Mouse (Mus musculus) intestine, embryonic 14.5 days (tissue): ENCODE results near the gene Josd2. TPM values are rescaled to one million over a fixed set of nuclear protein-coding genes. Genes with fewer than 3 reads are reported as not detected.

Experiments used
- ATAC-seq: fragments of 200-750 bp; cut with Nextera tagmentation; replicated peaks from 2 replicates; pipeline ENCODE4 v1.8.0; 2017; ENCODE audit warnings: low read depth, moderate number of reproducible peaks, moderate TSS enrichment, moderate library complexity; ENCODE audit not compliant: low FRiP score, low TSS enrichment
- DNase-seq: peaks from one replicate; pipeline ENCODE4 v3.0.0-alpha.2; 2018; ENCODE audit warnings: low spot score
- H3K27ac ChIP-seq: fragments of 300-500 bp; sonication (generic); 2 replicates; pipeline ENCODE4 v1.5.1; 2014; ENCODE audit warnings: low read depth, mild to moderate bottlenecking, control low read depth
- H3K27me3 ChIP-seq: fragments of 300-500 bp; sonication (generic); replicated peaks from 2 replicates; pipeline ENCODE4 v1.6.1; 2014; ENCODE audit warnings: low read length, control low read depth; ENCODE audit not compliant: control insufficient read depth, insufficient read depth
- H3K36me3 ChIP-seq: fragments of 300-500 bp; sonication (generic); 2 replicates; pipeline ENCODE4 v1.6.1; 2014; ENCODE audit warnings: low read length, control low read depth; ENCODE audit not compliant: control insufficient read depth, insufficient read depth
- H3K4me1 ChIP-seq: fragments of 300-500 bp; sonication (generic); replicated peaks from 2 replicates; pipeline ENCODE4 v1.6.1; 2014; ENCODE audit warnings: low read length, control low read depth, mixed read lengths; ENCODE audit not compliant: control insufficient read depth, insufficient read depth
- H3K4me2 ChIP-seq: fragments of 300-500 bp; sonication (generic); 2 replicates; pipeline ENCODE4 v1.6.1; 2014; ENCODE audit warnings: low read length
- H3K4me3 ChIP-seq: fragments of 300-500 bp; sonication (generic); 2 replicates; pipeline ENCODE4 v1.5.1; 2014; ENCODE audit warnings: low read depth, low read length, control low read depth, mixed read lengths
- H3K9ac ChIP-seq: fragments of 300-500 bp; sonication (generic); 2 replicates; pipeline ENCODE4 v1.6.1; 2014; ENCODE audit warnings: mild to moderate bottlenecking, low read length
- H3K9me3 ChIP-seq: fragments of 300-500 bp; sonication (generic); 2 replicates; pipeline ENCODE4 v1.6.1; 2016; ENCODE audit warnings: low read length, control low read depth; ENCODE audit not compliant: control insufficient read depth
- WGBS: fragments of 180-500 bp; shearing (Covaris S2); extraction: QIAGEN DNeasy Blood & Tissue Kit; methylation state at CpG from one replicate; pipeline ENCODE4 v1.1.7; 2014; 5-methylcytosine and 5-hydroxymethylcytosine counted together
- polyA plus RNA-seq: library from polyadenylated mRNA; unstranded; fragments of >200 nt; fragmentation: Nextera tagmentation; extraction: Ambion mirVana; gene quantifications from 2 replicates; pipeline ENCODE4 v1.2.1, GENCODE M21; 2014

Gene Josd2
- polyA plus RNA-seq, 1 experiment from 2014 or later = 72.1 TPM

DNA sequence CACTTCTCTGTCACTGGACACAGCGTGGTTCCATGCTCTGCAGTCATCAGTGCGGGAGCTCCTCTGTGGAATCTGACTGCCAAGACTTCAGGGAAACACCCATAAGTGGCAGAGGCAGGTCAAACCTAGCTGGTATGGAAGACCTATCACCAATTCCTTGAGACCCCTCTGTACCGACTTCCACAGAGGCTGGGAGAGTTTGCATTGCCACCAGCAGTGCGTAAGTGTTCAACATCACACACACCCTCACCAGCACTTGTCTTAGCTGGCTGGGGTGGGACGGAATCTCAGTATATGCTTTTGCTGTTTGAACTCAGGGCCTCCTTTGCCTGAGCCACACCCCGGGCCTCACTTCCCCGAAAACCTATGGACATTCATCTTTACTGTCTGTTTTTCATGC lies 20.2 kb downstream of the Josd2 start:
- Histone ChIP-seq H3K9ac (no peak overlapping the region), H3K4me1 (no peaks in the 10 kb centered on the region), H3K27ac (no peak overlapping the region), H3K4me2 (no peak overlapping the region), H3K9me3 (no peaks in the 10 kb centered on the region), H3K4me3 (no peak overlapping the region), H3K36me3 (peaks cover 41% of the 10 kb centered on the region), H3K27me3 (no peaks in the 10 kb centered on the region)
- 93% methylated on average over 7 of the region's 7 CpGs for WGBS
- DNase-seq = no peak
- no peak for ATAC-seq

DNA sequence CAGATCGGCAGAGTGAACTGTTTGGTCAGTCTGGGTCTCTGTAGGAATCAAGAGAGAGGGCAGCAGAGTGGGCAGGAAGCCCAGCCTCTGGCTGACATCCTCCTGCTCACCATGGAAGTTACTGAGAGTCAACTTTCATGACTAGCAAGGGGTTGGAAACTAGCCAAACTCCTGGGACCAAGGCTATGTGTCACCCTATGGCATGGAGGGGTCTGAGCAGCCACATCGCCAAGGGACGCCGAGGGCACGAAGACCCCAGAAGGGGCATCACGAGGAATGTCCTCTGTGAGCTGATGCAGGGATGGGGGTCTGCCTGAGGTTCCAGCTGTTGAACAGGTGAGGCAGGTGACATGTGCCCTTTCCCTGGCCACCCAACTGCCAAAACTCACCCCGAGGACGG lies 20.8 kb downstream of the Josd2 start:
- Histone ChIP-seq H3K36me3 (peaks cover 44% of the 10 kb centered on the region), H3K27ac (no peak overlapping the region), H3K9me3 (no peaks in the 10 kb centered on the region), H3K27me3 (no peaks in the 10 kb centered on the region), H3K4me2 (no peak overlapping the region), H3K9ac (no peak overlapping the region), H3K4me3 (no peak overlapping the region), H3K4me1 (no peaks in the 10 kb centered on the region)
- WGBS = 88% methylated on average over 8 of the region's 8 CpGs
- ATAC-seq = no peak
- DNase-seq = no peak

DNA sequence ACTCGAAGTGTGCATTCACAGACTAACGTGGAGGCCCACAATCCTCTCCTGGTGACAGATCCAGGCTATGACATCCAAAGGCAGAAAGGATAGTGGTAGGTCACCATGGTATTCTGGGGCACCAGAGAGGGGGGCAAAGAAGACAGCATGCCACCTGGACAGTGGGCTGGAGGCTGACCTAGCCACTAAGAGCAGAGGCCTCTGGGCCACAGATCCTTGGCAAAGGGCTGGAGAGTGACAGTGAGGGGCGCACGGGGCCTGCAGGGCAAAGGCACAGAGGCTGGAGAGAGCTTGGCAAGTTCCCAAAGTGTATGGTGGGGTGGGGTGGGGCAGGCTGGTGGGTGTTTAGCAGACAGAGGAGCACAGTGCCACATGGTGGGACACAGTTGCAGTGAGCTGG lies 22.5 kb downstream of the Josd2 start:
- no peak overlapping the region for H3K27ac ChIP-seq
- no peaks in the 10 kb centered on the region for H3K27me3 ChIP-seq

DNA sequence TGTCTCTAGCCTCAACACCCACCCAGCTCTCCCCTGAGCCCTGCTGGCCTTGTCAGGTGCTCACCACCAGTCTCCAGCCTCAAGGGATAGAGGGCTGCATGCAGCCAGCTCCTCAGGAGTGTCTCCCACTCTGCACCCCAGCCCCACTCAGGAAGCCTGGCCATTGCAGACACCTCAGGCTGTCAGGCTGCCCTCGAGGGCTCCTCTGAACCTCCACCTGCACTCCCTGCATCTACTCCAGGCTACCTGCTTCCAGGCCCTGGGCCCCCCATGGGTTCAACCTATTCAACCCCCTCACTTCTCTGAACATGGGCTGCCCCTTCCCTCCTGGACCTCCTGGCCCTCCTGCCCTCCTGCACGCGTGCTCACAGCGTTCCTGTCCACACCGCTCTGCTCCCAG lies 23.6 kb downstream of the Josd2 start:
- H3K36me3 ChIP-seq = peaks cover 55% of the 10 kb centered on the region
- 97% methylated on average over 5 of the region's 5 CpGs for WGBS

More for the DNA sequence above, 22.5 kb downstream of the Josd2 start:
- whole genome bisulfite sequencing = 87% methylated on average over 4 of the region's 4 CpGs
- peaks cover 4% of the 10 kb centered on the region for H3K4me1 ChIP-seq
- H3K36me3 ChIP-seq = peaks cover 55% of the 10 kb centered on the region
- no peak for DNase-seq
- H3K4me3 ChIP-seq = no peak overlapping the region
- H3K9ac ChIP-seq = no peak overlapping the region
- no peak for ATAC-seq
- H3K4me2 ChIP-seq = no peak overlapping the region
- no peaks in the 10 kb centered on the region for H3K9me3 ChIP-seq

DNA sequence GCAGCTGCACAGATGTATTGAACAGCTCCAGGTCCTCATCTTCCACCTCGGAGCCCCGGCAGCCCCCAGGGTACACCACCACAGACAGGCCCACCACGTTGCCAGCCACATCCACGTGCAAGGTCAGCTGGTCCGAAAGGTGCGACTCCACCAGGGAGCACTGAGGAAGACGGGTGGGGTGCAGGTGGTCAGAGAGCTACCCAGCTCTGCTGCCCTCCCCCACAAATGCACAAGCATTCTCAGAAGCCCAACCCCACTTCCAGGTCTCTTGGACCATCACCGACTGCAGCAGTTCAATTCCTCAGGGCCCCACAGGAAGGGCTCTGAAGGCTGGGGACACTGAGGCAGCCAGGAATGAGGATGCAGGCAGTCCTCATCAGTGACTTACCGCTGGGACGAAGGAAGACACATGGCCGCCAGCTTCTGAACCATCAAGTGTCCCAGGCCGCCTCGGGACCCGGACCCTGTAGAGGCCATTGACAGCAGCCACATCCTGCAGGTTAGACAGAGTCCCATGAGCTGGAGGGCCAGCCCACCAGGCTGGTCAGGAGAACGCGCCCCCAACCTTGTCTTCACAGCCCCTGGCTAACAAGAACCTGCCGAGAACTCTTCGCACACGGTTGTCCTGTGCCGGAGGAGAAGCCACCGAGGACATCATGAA lies 24.5 kb downstream of the Josd2 start:
- peaks cover 9% of the 10 kb centered on the region for H3K4me1 ChIP-seq
- no peak overlapping the region for H3K9ac ChIP-seq
- H3K4me3 ChIP-seq = no peak overlapping the region
- no peak overlapping the region for H3K27ac ChIP-seq
- ATAC-seq (no peak), DNase-seq (no peak)
- H3K9me3 ChIP-seq = no peaks in the 10 kb centered on the region
- H3K27me3 ChIP-seq = no peaks in the 10 kb centered on the region
- H3K4me2 ChIP-seq = no peak overlapping the region
- H3K36me3 ChIP-seq = peaks cover 55% of the 10 kb centered on the region
- WGBS = 90% methylated on average over 21 of the region's 21 CpGs

More for the DNA sequence above, 23.6 kb downstream of the Josd2 start:
- Histone ChIP-seq H3K4me2 (no peak overlapping the region), H3K27me3 (no peaks in the 10 kb centered on the region), H3K9ac (no peak overlapping the region), H3K4me3 (no peak overlapping the region), H3K9me3 (no peaks in the 10 kb centered on the region), H3K27ac (no peak overlapping the region), H3K4me1 (peaks cover 9% of the 10 kb centered on the region)
- ATAC-seq (no peak), DNase-seq (no peak)

DNA sequence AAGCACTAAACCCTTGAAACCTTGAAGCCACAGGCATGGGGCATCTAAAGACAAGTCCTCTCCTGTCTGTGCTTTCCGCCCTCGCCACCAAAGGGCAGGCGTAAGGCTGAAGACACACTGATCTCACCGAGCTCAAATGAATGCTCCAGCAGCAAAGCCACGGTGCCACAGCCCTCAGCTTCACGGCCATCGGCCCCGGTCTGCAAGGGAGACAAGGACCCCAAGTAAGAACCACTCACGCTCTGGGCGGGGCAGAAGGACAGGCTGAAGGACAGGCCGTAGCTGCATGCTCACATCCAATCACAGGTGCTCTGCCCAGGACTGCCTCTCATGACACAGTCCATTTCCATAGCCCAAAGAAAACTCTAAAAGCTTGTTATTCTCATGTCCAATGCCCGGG lies 26.9 kb downstream of the Josd2 start:
- no peak overlapping the region for H3K9ac ChIP-seq
- no peaks in the 10 kb centered on the region for H3K27me3 ChIP-seq
- DNase-seq = no peak
- H3K36me3 ChIP-seq = peaks cover 43% of the 10 kb centered on the region
- no peak overlapping the region for H3K4me2 ChIP-seq
- H3K9me3 ChIP-seq = no peaks in the 10 kb centered on the region
- H3K27ac ChIP-seq = no peak overlapping the region
- WGBS = 95% methylated on average over 12 of the region's 12 CpGs
- no peak overlapping the region for H3K4me3 ChIP-seq
- ATAC-seq = no peak
- peaks cover 9% of the 10 kb centered on the region for H3K4me1 ChIP-seq

DNA sequence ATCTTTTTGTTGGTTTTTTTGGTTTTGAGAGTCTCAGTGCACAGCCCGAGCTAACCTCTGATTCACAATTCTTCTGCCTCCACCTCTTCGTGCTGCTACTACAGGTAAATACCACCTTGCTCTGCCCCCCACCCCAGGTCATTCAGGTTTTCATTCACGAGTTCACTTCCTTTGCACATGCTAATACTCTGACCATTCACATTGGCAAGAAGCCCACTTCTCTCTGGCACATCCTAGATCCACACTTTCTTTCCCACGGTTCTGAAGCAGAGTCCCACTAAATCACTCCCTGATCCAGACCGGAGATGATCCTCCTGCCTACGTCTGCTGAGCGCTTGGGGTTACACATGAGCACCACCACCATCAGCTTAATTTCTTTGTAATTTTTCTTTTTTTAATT lies 27.3 kb downstream of the Josd2 start:
- Histone ChIP-seq H3K9ac (peak overlapping the region; percentile 86; the same call in 1 of the 2 replicates), H3K27ac (no peak overlapping the region), H3K4me1 (peaks cover 9% of the 10 kb centered on the region), H3K4me2 (peak overlapping the region; percentile 92), H3K9me3 (no peaks in the 10 kb centered on the region), H3K4me3 (peak overlapping the region; percentile 92; the same call in 1 of the 2 replicates), H3K27me3 (no peaks in the 10 kb centered on the region; the same call in 1 of the 2 replicates), H3K36me3 (peaks cover 41% of the 10 kb centered on the region)
- DNase-seq = no peak
- 87% methylated on average over 7 of the region's 7 CpGs for WGBS
- ATAC-seq = no peak

DNA sequence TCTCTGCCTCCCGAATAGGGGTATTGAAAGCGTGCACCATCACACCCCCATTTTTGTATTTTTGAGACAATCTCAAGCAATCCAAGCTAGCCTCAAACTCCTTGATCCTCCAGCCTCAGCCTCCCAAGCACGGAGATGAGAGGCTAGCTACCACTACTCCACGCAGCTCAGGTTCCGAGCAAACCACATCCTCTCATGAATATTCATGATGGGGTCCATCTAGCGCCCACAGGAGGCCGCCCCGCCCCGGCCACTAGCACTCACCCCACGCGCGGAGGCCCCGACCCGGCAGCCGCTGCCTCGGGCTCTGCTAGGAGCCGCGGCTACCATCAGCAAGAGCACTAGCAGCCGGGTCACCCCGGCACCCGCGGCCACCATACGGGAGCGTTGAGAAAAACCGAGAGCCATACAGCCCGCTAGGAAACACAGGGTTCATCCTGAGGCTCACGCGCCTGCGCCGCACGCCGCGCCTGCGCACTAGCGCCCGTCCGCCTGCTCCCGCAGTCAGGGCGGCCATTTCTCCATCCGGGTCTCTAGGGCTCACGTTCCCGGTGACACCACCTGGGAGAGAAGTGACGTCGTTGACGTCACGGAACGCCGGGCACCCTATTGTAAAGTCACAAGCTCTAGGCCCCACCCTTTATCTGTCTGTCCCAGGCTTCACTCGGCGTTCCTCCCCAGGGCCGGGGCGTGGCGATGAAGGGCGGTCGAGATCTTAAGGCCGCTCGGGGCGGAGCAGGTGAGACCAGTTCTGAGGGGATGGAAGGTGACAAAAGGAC lies 28.4 kb downstream of the Josd2 start, which contains the start of the genes Emc10 and Fam71e1:
Gene Emc10 (minus strand): TSS at position 538 of the 779 bp plus-strand sequence.
Gene Fam71e1 (plus strand): TSS at position 590 of the 779 bp plus-strand sequence.
- DNase-seq (peak; percentile 98), ATAC-seq (peak; percentile 98)
- H3K36me3 ChIP-seq = peaks cover 30% of the 10 kb centered on the region
- peak within 1 kb of the TSS; percentile 94 for H3K27ac ChIP-seq
- H3K9me3 ChIP-seq = no peaks in the 10 kb centered on the region
- H3K4me2 ChIP-seq = peak within 1 kb of the TSS; percentile 92
- no peaks in the 10 kb centered on the region; the same call in 1 of the 2 replicates for H3K27me3 ChIP-seq
- peaks cover 9% of the 10 kb centered on the region for H3K4me1 ChIP-seq
- peak within 1 kb of the TSS; percentile 86 for H3K9ac ChIP-seq
- under 1% methylated on average over 58 of the region's 58 CpGs for whole genome bisulfite sequencing
- peak within 1 kb of the TSS; percentile 92 for H3K4me3 ChIP-seq
